Mouse (Mus musculus) E14TG2a.4 (cell line): ENCODE data around the gene Ttbk2.

ENCODE experiments used
- CTCF ChIP-seq: conservative IDR thresholded peaks from 2 replicates; pipeline ENCODE4 v1.5.1; 2014; ENCODE audit warnings: low read length
- POU5F1 ChIP-seq: IDR thresholded peaks from 2 replicates; pipeline ENCODE4 v1.6.1; 2014; ENCODE audit warnings: low read length, borderline replicate concordance

DNA sequence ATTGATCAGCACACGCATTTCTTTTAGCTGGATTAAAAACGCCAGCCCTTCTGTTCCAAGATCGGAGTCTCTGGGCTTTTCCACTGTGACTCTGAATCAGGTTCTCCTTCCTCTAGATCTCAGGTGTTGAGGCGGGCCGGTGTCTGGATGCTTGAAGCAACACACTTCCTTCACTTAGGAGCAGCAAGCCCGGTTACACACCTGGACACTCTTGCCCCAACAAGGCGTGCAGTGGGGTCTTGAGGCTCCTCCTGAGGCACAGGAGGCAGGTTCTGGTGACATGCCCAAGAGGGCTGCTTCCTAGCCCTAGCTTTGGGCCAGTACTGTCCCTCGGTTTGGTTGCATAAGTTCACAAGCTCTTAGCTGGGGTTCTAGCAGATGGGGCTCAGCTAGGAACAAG lies 131.9 kb downstream of the Ttbk2 start:
- TF ChIP-seq CTCF (no peak), POU5F1 (no peak)
